Mouse (Mus musculus) liver, embryonic 14.5 days (tissue): ENCODE results near the gene Tmsb15b2. TPM values are rescaled to one million over a fixed set of nuclear protein-coding genes. Genes with fewer than 3 reads are reported as not detected.
"Not testable (repeated sequence)": the region's sequence is repeated elsewhere in the genome, so short reads cannot be mapped to it uniquely, and the experiment has no call there.

Experiments
- ATAC-seq: fragments of 200-750 bp; cut with Nextera tagmentation; 2 replicates; pipeline ENCODE4 v1.8.0; 2017; ENCODE audit warnings: moderate number of reproducible peaks, mild to moderate bottlenecking, moderate library complexity; ENCODE audit not compliant: insufficient read depth
- DNase-seq, 3 experiments: peaks; one replicate each; pipeline ENCODE4 v3.0.0-alpha.2; 2012 to 2013; ENCODE audit warnings: low read depth in 3 of 3, low spot score in 3 of 3
- H3K27ac ChIP-seq: fragments of 300-500 bp; sonication (generic); 2 replicates; pipeline ENCODE4 v1.5.1; 2014; ENCODE audit warnings: moderate library complexity, mild to moderate bottlenecking, control low read depth, inconsistent platforms
- H3K27me3 ChIP-seq: fragments of 300-500 bp; sonication (generic); 2 replicates; pipeline ENCODE4 v1.6.1; 2014; ENCODE audit warnings: mild to moderate bottlenecking, low read length, moderate library complexity; ENCODE audit not compliant: control insufficient read depth, insufficient read depth
- H3K36me3 ChIP-seq: fragments of 300-500 bp; sonication (generic); replicated peaks from 2 replicates; pipeline ENCODE4 v1.6.1; 2014; ENCODE audit warnings: low read depth; ENCODE audit not compliant: control insufficient read depth, insufficient read depth
- H3K4me1 ChIP-seq, 2 experiments: fragments of 200-500 bp in 1 of 2; fragments of 300-500 bp in 1 of 2; sonication (generic) in 1 of 2; replicated peaks; 2 replicates each; pipeline ENCODE4 v1.6.1; 2012 to 2014; ENCODE audit warnings: antibody characterized with exemption in 1 of 2, inconsistent platforms in 1 of 2, low read length in 1 of 2; ENCODE audit not compliant: control insufficient read depth in 2 of 2, insufficient read depth in 2 of 2
- H3K4me2 ChIP-seq: fragments of 300-500 bp; sonication (generic); 2 replicates; pipeline ENCODE4 v1.6.1; 2014; ENCODE audit warnings: low read depth, mild to moderate bottlenecking, control low read depth, moderate library complexity
- H3K4me3 ChIP-seq, 2 experiments: fragments of 200-500 bp in 1 of 2; fragments of 300-500 bp in 1 of 2; sonication (generic) in 1 of 2; 2 replicates each; pipeline ENCODE4 v1.5.1; 2012 to 2014; ENCODE audit warnings: low read depth in 2 of 2, low read length in 2 of 2, mild to moderate bottlenecking in 2 of 2, control low read depth in 1 of 2, inconsistent platforms in 1 of 2, moderate library complexity in 1 of 2; ENCODE audit not compliant: insufficient read depth in 1 of 2
- H3K9ac ChIP-seq: fragments of 300-500 bp; sonication (generic); replicated peaks from 2 replicates; pipeline ENCODE4 v1.6.1; 2014; ENCODE audit warnings: mild to moderate bottlenecking, control low read depth, moderate library complexity
- H3K9me3 ChIP-seq: fragments of 300-500 bp; sonication (generic); 2 replicates; pipeline ENCODE4 v1.6.1; 2016; ENCODE audit warnings: low read length, mixed read lengths; ENCODE audit not compliant: control insufficient read depth
- CTCF ChIP-seq: IDR thresholded peaks from 2 replicates; pipeline ENCODE4 v1.5.1; 2016; ENCODE audit warnings: antibody characterized with exemption, low read depth, control low read depth
- EP300 ChIP-seq: IDR thresholded peaks from 2 replicates; pipeline ENCODE4 v1.6.1; 2016; ENCODE audit warnings: antibody characterized with exemption, low read depth
- WGBS: fragments of 180-500 bp; shearing (Covaris S2); extraction: QIAGEN DNeasy Blood & Tissue Kit; methylation state at CpG from one replicate; pipeline ENCODE4 v1.1.7; 2014; ENCODE audit not compliant: insufficient replicate concordance; 5-methylcytosine and 5-hydroxymethylcytosine counted together
- polyA plus RNA-seq, 2 experiments: library from polyadenylated mRNA; depleted of rRNA in 1 of 2; stranded (reverse) in 1 of 2; unstranded in 1 of 2; fragments of >200 nt; fragmentation: Nextera tagmentation in 1 of 2; extraction: Ambion mirVana in 1 of 2; gene quantifications; 2 replicates each; pipeline versions ENCODE4 v1.2.1 to v1.2.3; 2012 to 2014

The Tmsb15b2 gene
- polyA plus RNA-seq, 2 experiments, result 4.1 to 9.8 TPM

GRCm38 (mm10) chrX:136978616-136979015, 3.3 kb upstream of the Tmsb15b2 start:
- H3K9ac ChIP-seq, result no peak overlapping the region
- no peaks in the 10 kb centered on the region for H3K27me3 ChIP-seq
- no peak overlapping the region for H3K27ac ChIP-seq
- no peak for ATAC-seq
- TF ChIP-seq CTCF (peak; percentile 38; the same call in 1 of the 2 replicates), EP300 (no peak)
- H3K4me3 ChIP-seq, result no peak overlapping the region
- H3K9me3 ChIP-seq, result no peaks in the 10 kb centered on the region
- H3K4me2 ChIP-seq, result no peak overlapping the region
- no peaks in the 10 kb centered on the region for H3K36me3 ChIP-seq
- DNase-seq, result no peak
- no peaks in the 10 kb centered on the region for H3K4me1 ChIP-seq

- Histone ChIP-seq H3K9me3 (no peaks in the 10 kb centered on the region), H3K9ac (no peak within 1 kb of the TSS), H3K4me1 (no peaks in the 10 kb centered on the region), H3K27ac (no peak within 1 kb of the TSS), H3K4me2 (peak within 1 kb of the TSS; percentile 24), H3K27me3 (no peaks in the 10 kb centered on the region), H3K4me3 (peak within 1 kb of the TSS; percentile 25 to 34), H3K36me3 (no peaks in the 10 kb centered on the region)
- 13% methylated on average over 15 of the region's 15 CpGs for WGBS
- DNase-seq (peak; percentile 24 to 39 (median 28)), ATAC-seq (peak; percentile 97)
- TF ChIP-seq EP300 (no peak), CTCF (no peak)
These were observed 1.3 kb upstream of the Tmsb15b2 start, which contains the start of the genes Tmsb15l and Tmsb15b1 for GRCm38 (mm10) chrX:136976424-136977084. Gene Tmsb15l (minus strand): TSS chrX:136976869. Gene Tmsb15b1 (minus strand): TSS chrX:136976874.

GRCm38 (mm10) chrX:136959688-136960087, 15.6 kb downstream of the Tmsb15b2 start:
- DNase-seq (no peak), ATAC-seq (no peak)
- H3K4me2 ChIP-seq, result no peak overlapping the region
- H3K9me3 ChIP-seq, result no peaks in the 10 kb centered on the region
- 21% methylated on average over 2 of the region's 2 CpGs for whole genome bisulfite sequencing
- TF ChIP-seq CTCF (peak; percentile 26; the same call in 1 of the 2 replicates), EP300 (no peak)
- no peak overlapping the region for H3K9ac ChIP-seq
- no peaks in the 10 kb centered on the region for H3K27me3 ChIP-seq
- H3K4me3 ChIP-seq, result no peak overlapping the region
- no peak overlapping the region for H3K27ac ChIP-seq
- H3K4me1 ChIP-seq, result no peaks in the 10 kb centered on the region
- H3K36me3 ChIP-seq, result no peaks in the 10 kb centered on the region

DNA sequence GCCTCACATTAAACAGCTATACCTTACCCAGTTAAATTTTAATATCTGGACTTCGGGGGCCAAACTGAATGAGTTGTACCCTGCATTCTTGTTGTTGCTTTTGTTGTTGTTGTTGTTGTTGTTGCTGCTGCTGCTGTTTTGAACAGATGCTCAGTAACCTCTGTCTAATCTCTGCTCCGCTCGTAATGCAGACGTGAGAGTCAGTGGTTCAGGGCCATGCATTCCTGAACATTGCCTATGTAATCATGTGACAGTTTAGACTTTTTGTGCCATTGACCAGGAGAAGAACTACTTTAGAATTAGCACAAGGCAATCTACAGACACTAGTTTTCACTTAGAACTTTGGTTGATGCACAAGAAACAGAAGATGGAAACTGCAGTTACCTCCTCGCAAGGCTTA, 17.0 kb downstream of the Tmsb15b2 start:
- not testable (repeated sequence) for ATAC-seq, H3K4me2 ChIP-seq, H3K27ac ChIP-seq, H3K9me3 ChIP-seq, DNase-seq, H3K4me1 ChIP-seq, H3K4me3 ChIP-seq, H3K9ac ChIP-seq, H3K36me3 ChIP-seq, H3K27me3 ChIP-seq
- WGBS, result 51% methylated on average over 5 of the region's 5 CpGs

DNA sequence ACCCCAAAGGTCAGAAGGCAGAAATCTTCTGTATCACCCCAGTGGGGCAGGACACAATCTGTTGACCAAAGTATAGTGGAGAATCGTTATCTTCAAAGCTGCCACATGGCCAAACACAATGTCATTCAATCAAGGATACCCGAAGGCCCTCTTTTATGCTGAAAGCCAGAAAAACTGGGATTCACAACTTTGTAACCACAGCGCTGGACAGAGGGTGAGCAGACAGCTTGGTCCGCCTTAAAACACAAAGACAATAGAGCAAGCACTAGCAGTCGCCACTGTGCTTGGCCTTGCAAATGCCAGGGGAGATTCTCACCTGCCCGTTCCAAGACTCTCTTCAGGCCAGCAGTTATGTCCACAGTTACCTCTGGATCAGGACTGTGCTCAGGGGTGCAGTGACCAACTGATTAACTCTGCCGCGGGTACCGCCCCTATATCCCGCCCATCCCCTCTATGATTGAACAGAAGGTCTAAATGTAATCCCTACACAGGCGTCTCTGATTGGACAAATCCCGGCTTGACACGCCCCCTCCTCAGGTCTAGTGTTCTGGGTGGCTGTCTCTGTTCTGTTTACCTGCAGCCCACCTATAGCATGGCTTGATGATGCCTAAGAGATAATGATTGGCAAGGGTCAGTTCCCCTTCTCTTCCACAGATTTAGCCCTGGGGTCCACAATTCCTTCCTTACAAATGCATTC, 17.6 kb downstream of the Tmsb15b2 start:
- H3K4me2 ChIP-seq, result not testable (repeated sequence)

More for the DNA sequence above, 17.6 kb downstream of the Tmsb15b2 start:
- peak overlapping the region in 1 of 2 experiments; percentile 33; a peak in 1 of 4 replicates for H3K4me3 ChIP-seq
- not testable (repeated sequence) for H3K36me3 ChIP-seq, DNase-seq, H3K9ac ChIP-seq, H3K9me3 ChIP-seq, H3K4me1 ChIP-seq, H3K27me3 ChIP-seq, H3K27ac ChIP-seq
- peak; percentile 59; the same call in 1 of the 2 replicates for ATAC-seq
- 19% methylated on average over 13 of the region's 13 CpGs for WGBS
